Mouse (Mus musculus) G1E-ER4 (cell line): Measurements from ENCODE around the gene Stx12. TPM values are rescaled to one million over a fixed set of nuclear protein-coding genes. Genes with fewer than 3 reads are reported as not detected.

Experiments
- GATA1 ChIP-seq: IDR thresholded peaks from one replicate; pipeline ENCODE4 v1.8.0; 2012; ENCODE audit warnings: low read length, inconsistent platforms
- polyA plus RNA-seq: library from polyadenylated mRNA; stranded (reverse); fragments of >175 nt; gene quantifications from 2 replicates; pipeline ENCODE4 v1.2.3, GENCODE M21; 2012

Stx12 gene
- 6.6 and 7.0 TPM in 2 replicates for polyA plus RNA-seq

- TF ChIP-seq GATA1: no peak
Observed at GRCm38 (mm10) chr4:132884064-132884843, at the start of gene Stx12. Gene Stx12, minus strand, starts transcription at chr4:132884509.

DNA sequence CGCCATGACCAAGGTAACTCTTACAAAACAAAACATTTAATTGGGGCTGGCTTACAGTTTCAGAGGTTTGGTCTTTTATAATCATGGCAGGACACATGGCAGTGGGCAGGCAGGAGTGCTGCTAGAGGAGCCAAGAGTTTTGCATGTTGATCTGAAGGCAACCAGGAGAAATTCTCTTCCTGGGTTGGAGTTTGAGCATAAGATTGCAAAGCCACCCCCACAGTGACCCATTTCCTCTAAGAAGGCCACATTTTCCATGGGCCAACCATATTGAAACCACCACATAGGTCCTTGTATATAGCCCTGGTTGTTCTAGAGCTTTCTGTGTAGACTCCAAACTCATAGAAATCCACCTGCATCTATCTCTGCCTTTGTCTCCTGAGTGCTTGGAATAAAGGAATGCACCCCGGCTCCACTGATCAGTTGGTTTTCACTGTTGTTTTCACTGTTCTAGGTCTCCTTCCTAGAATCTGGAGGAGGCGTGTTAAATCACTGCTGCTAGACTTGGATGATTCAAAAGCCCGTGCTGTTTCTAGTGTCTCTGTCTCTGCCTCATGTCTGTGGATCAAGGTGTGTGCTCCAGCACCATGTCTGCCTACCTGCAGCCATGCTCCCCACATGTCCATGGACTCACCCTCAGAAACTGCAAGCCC, 48.6 kb upstream of the Stx12 start:
- no peak for TF ChIP-seq GATA1

GRCm38 (mm10) chr4:132930784-132931183, 46.5 kb upstream of the Stx12 start:
- no peak for TF ChIP-seq GATA1

DNA sequence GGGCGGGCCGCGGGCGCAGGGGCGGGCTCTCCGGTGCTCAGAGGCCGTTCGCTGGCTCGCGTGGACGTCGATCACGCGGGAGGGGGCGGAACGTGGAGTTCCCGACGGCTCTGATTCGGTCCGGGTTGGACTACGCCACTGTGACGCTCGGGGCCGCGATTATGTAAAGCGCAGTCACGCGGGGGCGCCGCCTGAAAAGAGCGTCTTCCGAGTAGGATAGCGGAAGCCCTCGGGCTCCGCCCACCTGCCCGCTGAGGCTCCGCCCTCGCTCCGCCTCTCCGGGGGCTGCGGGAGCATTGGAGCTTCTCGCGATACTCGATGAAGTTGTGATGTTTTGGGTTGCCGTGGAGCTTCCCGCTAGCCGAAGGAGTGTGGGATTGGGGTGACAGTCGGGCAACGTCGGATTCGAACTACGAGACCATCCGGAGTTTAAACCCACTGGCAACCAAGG, 38.3 kb upstream of the Stx12 start, which contains the start of gene Fam76a:
Gene Fam76a, minus strand, starts transcription at position 1 of the 451 bp plus-strand sequence.
- no peak for TF ChIP-seq GATA1

- TF ChIP-seq GATA1: no peak
Observed at GRCm38 (mm10) chr4:132922061-132922530, 37.8 kb upstream of the Stx12 start.

DNA sequence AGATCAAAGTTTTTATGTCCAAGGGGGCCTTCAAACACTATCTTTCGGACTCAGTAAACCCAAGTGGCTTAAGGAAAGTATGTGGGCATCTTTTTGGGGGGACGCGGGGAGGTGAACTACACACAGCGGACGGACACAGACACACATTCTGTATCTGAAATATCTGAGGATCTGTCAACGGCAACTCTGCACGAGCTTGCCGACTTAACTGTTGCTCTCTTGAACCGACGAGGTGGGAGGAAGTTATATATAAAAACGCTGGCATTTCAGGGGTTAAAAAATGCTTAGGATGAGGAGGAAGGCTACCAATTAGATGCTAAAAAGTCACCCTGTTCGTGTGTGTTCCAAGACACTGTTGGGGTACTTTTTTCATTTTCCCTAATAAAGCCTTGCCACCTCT, 37.2 kb upstream of the Stx12 start:
- no peak for TF ChIP-seq GATA1

DNA sequence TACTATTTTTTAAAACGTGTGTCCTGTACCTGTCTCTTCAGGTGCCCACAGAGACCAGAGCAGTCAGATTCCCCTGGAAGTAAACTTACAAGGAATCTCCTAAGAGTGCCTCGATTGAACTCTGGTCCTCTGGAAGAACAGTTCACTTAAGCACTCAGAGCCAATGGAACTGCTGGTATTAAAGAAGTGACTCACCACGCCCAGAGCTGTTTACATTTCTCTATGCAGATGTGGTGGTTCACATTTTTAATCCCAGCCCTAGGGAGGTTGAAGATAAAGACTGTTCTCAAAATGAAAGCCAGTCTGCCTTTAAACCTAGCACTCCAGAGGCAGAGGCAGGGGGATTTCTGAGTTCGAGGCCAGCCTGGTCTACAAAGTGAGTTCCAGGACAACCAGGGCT, 35.9 kb upstream of the Stx12 start:
- TF ChIP-seq GATA1: no peak

- no peak for TF ChIP-seq GATA1
Observed at GRCm38 (mm10) chr4:132912156-132912555, 27.8 kb upstream of the Stx12 start.

GRCm38 (mm10) chr4:132905843-132906360, 21.6 kb upstream of the Stx12 start:
- TF ChIP-seq GATA1: no peak

DNA sequence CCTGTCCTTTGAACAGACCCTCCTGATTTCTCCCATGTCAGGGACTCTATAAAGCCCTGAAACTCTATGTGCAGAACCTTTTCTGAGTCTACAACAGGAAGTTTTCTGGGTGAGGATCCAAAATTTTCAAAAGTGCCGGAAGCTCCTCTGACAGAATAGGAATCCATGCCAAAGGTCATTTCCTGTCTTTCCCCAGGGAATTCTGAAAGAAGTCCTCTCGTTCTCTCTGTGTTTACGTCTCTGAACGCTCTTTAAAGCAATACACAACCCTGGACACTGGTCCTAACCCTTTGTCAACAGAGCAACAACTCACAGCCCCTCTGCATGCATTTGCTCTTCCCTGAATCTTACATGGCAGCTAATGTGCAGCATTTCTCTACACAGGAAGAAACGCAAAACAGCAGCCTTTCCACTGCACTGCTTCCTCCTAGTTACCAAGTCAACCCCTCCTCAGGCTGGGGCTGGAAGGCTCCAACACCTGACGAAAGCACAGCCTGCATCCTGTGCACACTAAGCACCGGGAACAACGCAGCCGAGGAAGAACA, 20.5 kb upstream of the Stx12 start:
- TF ChIP-seq GATA1: no peak

- TF ChIP-seq GATA1: no peak
Observed at GRCm38 (mm10) chr4:132904071-132904470, 19.8 kb upstream of the Stx12 start.

- TF ChIP-seq GATA1: no peak
Observed at GRCm38 (mm10) chr4:132898197-132898596, 13.9 kb upstream of the Stx12 start.

GRCm38 (mm10) chr4:132894402-132894801, 10.1 kb upstream of the Stx12 start:
- no peak for TF ChIP-seq GATA1

DNA sequence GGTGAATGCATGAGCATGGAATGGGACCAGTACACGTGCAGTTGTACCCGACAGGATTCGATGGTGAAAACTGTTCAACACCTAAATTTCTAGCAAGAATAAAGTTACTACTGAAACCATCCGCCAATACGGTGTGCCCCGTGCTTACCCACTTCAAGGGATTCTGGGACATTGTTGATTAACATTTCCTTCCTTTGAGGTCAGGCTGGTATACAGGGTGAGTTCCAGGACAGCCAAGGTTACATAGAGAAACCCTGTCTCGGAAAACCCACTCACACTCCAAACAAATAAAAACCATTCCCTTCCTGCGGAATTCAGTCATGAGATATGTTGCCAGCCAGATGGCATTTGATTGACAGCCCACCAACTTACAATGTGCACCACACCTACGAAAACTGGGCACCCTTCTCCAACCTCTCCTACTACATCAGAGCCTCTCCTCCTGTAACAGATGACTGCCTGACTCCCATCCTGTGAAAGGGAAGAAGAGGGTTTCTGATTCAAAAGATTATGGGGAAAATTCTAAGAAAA, 600 bp upstream of the Stx12 start:
- TF ChIP-seq GATA1: no peak

DNA sequence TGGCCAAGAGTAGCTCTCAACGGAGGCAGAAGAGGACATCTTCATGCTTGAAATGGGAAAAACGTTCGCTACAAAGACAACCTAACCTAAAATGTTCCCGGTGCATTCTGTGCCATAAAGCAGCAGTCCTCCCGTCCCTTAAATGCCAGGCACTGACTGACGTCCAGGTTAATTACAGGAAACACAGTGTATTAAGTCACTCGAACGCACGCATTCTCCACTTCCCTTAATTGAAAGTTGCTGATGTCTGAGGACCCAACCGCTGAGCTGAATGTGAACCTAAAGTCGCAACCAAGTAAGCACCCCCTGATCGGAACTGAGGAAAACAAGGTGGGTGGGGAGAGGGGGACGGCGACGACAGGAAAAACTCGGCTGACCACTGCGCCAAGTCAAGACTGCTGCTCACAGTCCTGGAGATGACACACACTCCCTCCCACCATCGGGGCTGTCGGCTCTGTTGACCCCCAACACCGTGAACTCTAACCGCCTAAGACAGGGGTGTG, 697 bp downstream of the Stx12 start:
- TF ChIP-seq GATA1: no peak
